Mouse (Mus musculus): ENCODE results near the gene Nosip. TPM values are rescaled to one million over a fixed set of nuclear protein-coding genes. Genes with fewer than 3 reads are reported as not detected.
"Not testable (repeated sequence)": the region's sequence is repeated elsewhere in the genome, so short reads cannot be mapped to it uniquely, and the experiment has no call there.

Gene Nosip
- polyA plus RNA-seq, 1 experiment from 2014 or later: 62.4 TPM

GRCm38 (mm10) chr7:45100046-45100445, 37.8 kb downstream of the Nosip start:
- H3K9me3 ChIP-seq: no peaks in the 10 kb centered on the region
- no peaks in the 10 kb centered on the region for H3K36me3 ChIP-seq
- no peak overlapping the region for H3K27ac ChIP-seq (replicated peaks)
- H3K4me3 ChIP-seq: no peak overlapping the region
- 90% methylated on average over 6 of the region's 6 CpGs for whole genome bisulfite sequencing
- no peak overlapping the region for H3K4me2 ChIP-seq (replicated peaks)
- no peaks in the 10 kb centered on the region for H3K27me3 ChIP-seq
- no peak for ATAC-seq (replicated peaks)
- no peak overlapping the region for H3K9ac ChIP-seq (replicated peaks)
- no peaks in the 10 kb centered on the region for H3K4me1 ChIP-seq

- no peaks in the 10 kb centered on the region for H3K9me3 ChIP-seq
- no peak overlapping the region for H3K9ac ChIP-seq (replicated peaks)
- no peak overlapping the region for H3K4me2 ChIP-seq (replicated peaks)
- no peaks in the 10 kb centered on the region for H3K36me3 ChIP-seq
- no peak overlapping the region for H3K4me3 ChIP-seq
- no peak for ATAC-seq (replicated peaks)
- H3K27me3 ChIP-seq: no peaks in the 10 kb centered on the region
- no peaks in the 10 kb centered on the region for H3K4me1 ChIP-seq
- 92% methylated on average over 11 of the region's 11 CpGs for WGBS
- H3K27ac ChIP-seq (replicated peaks): no peak overlapping the region
Measured at GRCm38 (mm10) chr7:45102441-45102840, 40.2 kb downstream of the Nosip start.

GRCm38 (mm10) chr7:45102940-45103585, 40.8 kb downstream of the Nosip start:
- H3K4me1 ChIP-seq: no peaks in the 10 kb centered on the region
- H3K27me3 ChIP-seq: no peaks in the 10 kb centered on the region
- no peak overlapping the region for H3K4me3 ChIP-seq
- H3K27ac ChIP-seq (replicated peaks): no peak overlapping the region
- H3K4me2 ChIP-seq (replicated peaks): no peak overlapping the region
- H3K36me3 ChIP-seq: no peaks in the 10 kb centered on the region
- H3K9me3 ChIP-seq: no peaks in the 10 kb centered on the region
- WGBS: 87% methylated on average over 9 of the region's 9 CpGs
- no peak for ATAC-seq (replicated peaks)
- H3K9ac ChIP-seq (replicated peaks): no peak overlapping the region

GRCm38 (mm10) chr7:45103652-45104180, 41.5 kb downstream of the Nosip start, which contains the start of gene Fcgrt:
Gene Fcgrt (minus strand): TSS chr7:45103851.
- Histone ChIP-seq H3K4me2 (replicated peaks) (no peak within 1 kb of the TSS), H3K9me3 (no peaks in the 10 kb centered on the region), H3K4me1 (no peaks in the 10 kb centered on the region), H3K36me3 (no peaks in the 10 kb centered on the region), H3K27ac (replicated peaks) (no peak within 1 kb of the TSS), H3K9ac (replicated peaks) (no peak within 1 kb of the TSS), H3K4me3 (no peak within 1 kb of the TSS), H3K27me3 (no peaks in the 10 kb centered on the region)
- 70% methylated on average over 7 of the region's 7 CpGs for WGBS
- ATAC-seq (replicated peaks): no peak

- 83% methylated on average over 5 of the region's 5 CpGs for WGBS
Measured at GRCm38 (mm10) chr7:45104941-45105340, 42.7 kb downstream of the Nosip start.

GRCm38 (mm10) chr7:45105491-45105890, 43.3 kb downstream of the Nosip start:
- Histone ChIP-seq H3K9ac (replicated peaks) (no peak overlapping the region), H3K36me3 (no peaks in the 10 kb centered on the region), H3K9me3 (no peaks in the 10 kb centered on the region), H3K4me1 (no peaks in the 10 kb centered on the region), H3K4me2 (replicated peaks) (no peak overlapping the region), H3K4me3 (no peak overlapping the region), H3K27me3 (no peaks in the 10 kb centered on the region), H3K27ac (replicated peaks) (no peak overlapping the region)
- ATAC-seq (replicated peaks): no peak
- 82% methylated on average over 8 of the region's 8 CpGs for WGBS

More at GRCm38 (mm10) chr7:45104941-45105340, 42.7 kb downstream of the Nosip start:
- Histone ChIP-seq H3K4me3 (no peak overlapping the region), H3K27me3 (no peaks in the 10 kb centered on the region), H3K9me3 (no peaks in the 10 kb centered on the region), H3K27ac (replicated peaks) (no peak overlapping the region), H3K4me1 (no peaks in the 10 kb centered on the region), H3K4me2 (replicated peaks) (no peak overlapping the region), H3K36me3 (no peaks in the 10 kb centered on the region), H3K9ac (replicated peaks) (no peak overlapping the region)
- no peak for ATAC-seq (replicated peaks)

GRCm38 (mm10) chr7:45106441-45106840, 44.2 kb downstream of the Nosip start:
- no peaks in the 10 kb centered on the region for H3K27me3 ChIP-seq
- no peak overlapping the region for H3K9ac ChIP-seq (replicated peaks)
- ATAC-seq (replicated peaks): no peak
- no peaks in the 10 kb centered on the region for H3K4me1 ChIP-seq
- no peaks in the 10 kb centered on the region for H3K9me3 ChIP-seq
- H3K4me3 ChIP-seq: no peak overlapping the region
- 32% methylated on average over 6 of the region's 6 CpGs for WGBS
- no peak overlapping the region for H3K27ac ChIP-seq (replicated peaks)
- no peaks in the 10 kb centered on the region for H3K36me3 ChIP-seq
- no peak overlapping the region for H3K4me2 ChIP-seq (replicated peaks)

- ATAC-seq (replicated peaks): no peak
- whole genome bisulfite sequencing: 61% methylated on average over 5 of the region's 5 CpGs
Measured at GRCm38 (mm10) chr7:45107052-45107645, 44.9 kb downstream of the Nosip start.

GRCm38 (mm10) chr7:45110089-45110488, 47.9 kb downstream of the Nosip start:
- H3K4me1 ChIP-seq; H3K36me3 ChIP-seq; H3K9me3 ChIP-seq; H3K9ac ChIP-seq (replicated peaks); ATAC-seq (replicated peaks); H3K27me3 ChIP-seq; H3K4me3 ChIP-seq; H3K4me2 ChIP-seq (replicated peaks); H3K27ac ChIP-seq (replicated peaks): not testable (repeated sequence)
- 93% methylated on average over 4 of the region's 4 CpGs for WGBS

More at GRCm38 (mm10) chr7:45107052-45107645, 44.9 kb downstream of the Nosip start:
- Histone ChIP-seq H3K36me3 (no peaks in the 10 kb centered on the region), H3K27ac (replicated peaks) (no peak overlapping the region), H3K4me3 (no peak overlapping the region), H3K9me3 (no peaks in the 10 kb centered on the region), H3K4me2 (replicated peaks) (no peak overlapping the region), H3K27me3 (no peaks in the 10 kb centered on the region), H3K4me1 (no peaks in the 10 kb centered on the region), H3K9ac (replicated peaks) (no peak overlapping the region)

- no peak for ATAC-seq (replicated peaks)
- WGBS: 78% methylated on average over 2 of the region's 2 CpGs
- H3K27ac ChIP-seq (replicated peaks): no peak overlapping the region
- no peaks in the 10 kb centered on the region for H3K27me3 ChIP-seq
- no peaks in the 10 kb centered on the region for H3K4me1 ChIP-seq
- H3K9me3 ChIP-seq: no peaks in the 10 kb centered on the region
- no peak overlapping the region for H3K4me3 ChIP-seq
- no peak overlapping the region for H3K9ac ChIP-seq (replicated peaks)
- no peaks in the 10 kb centered on the region for H3K36me3 ChIP-seq
- no peak overlapping the region for H3K4me2 ChIP-seq (replicated peaks)
Measured at GRCm38 (mm10) chr7:45111940-45112339, 49.7 kb downstream of the Nosip start.

GRCm38 (mm10) chr7:45112529-45112928, 50.3 kb downstream of the Nosip start:
- WGBS: 79% methylated on average over 3 of the region's 3 CpGs
- H3K4me1 ChIP-seq: no peaks in the 10 kb centered on the region
- no peak overlapping the region for H3K27ac ChIP-seq (replicated peaks)
- no peaks in the 10 kb centered on the region for H3K36me3 ChIP-seq
- H3K27me3 ChIP-seq: no peaks in the 10 kb centered on the region
- ATAC-seq (replicated peaks): no peak
- H3K9ac ChIP-seq (replicated peaks): no peak overlapping the region
- H3K4me2 ChIP-seq (replicated peaks): no peak overlapping the region
- H3K9me3 ChIP-seq: no peaks in the 10 kb centered on the region
- H3K4me3 ChIP-seq: no peak overlapping the region

GRCm38 (mm10) chr7:45113476-45113875, 51.2 kb downstream of the Nosip start:
- WGBS: 87% methylated on average over 2 of the region's 2 CpGs
- Histone ChIP-seq H3K27me3 (no peaks in the 10 kb centered on the region), H3K4me1 (no peaks in the 10 kb centered on the region), H3K27ac (replicated peaks) (no peak overlapping the region), H3K4me2 (replicated peaks) (no peak overlapping the region), H3K9ac (replicated peaks) (no peak overlapping the region), H3K36me3 (peaks cover 6% of the 10 kb centered on the region; the same call in 1 of the 2 replicates), H3K9me3 (no peaks in the 10 kb centered on the region), H3K4me3 (no peak overlapping the region)
- ATAC-seq (replicated peaks): no peak
